In the genomic region with DNA sequence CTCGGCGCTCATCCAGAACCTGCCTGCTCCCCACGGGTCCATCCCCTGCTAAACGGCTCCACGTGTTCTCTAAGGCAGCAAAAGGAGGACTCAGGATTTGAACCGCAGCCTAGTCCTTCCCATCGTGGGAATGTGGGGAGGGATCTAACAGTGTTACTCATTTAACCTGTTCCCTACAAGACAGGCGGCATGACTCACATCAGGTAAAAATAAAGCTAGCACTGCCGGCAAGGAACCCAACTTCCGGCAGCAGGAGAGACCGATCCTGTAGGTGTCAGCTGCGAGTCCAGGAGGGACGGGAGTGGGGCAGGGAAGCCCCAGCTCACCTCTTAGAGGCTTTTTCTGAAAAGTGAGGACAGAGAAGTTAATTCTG, we compare ENCODE assay signal across 8 mouse cellular contexts. TPM values are rescaled to one million over a fixed set of nuclear protein-coding genes. Genes with fewer than 3 reads are reported as not detected.
DNase-seq lines count a peak whose midpoint lies in the region; ATAC-seq and TF ChIP-seq lines count a peak whose summit lies in the region.

No protein-coding gene starts in this region.

- H3K27me3 ChIP-seq in forebrain, embryonic 10.5 days (ENCODE audit: poor library complexity, severe bottlenecking), result peaks cover 41% of the 10 kb centered on the region
- H3K27me3 ChIP-seq in intestine, embryonic 14.5 days (replicated peaks; ENCODE audit: control insufficient read depth, insufficient read depth, low read length), result no peaks in the 10 kb centered on the region
- H3K27me3 ChIP-seq in liver, embryonic 12.5 days (replicated peaks), result peaks cover 25% of the 10 kb centered on the region; the same call in 1 of the 2 replicates
- peaks cover 7% of the 10 kb centered on the region; the same call in 1 of the 2 replicates for H3K27me3 ChIP-seq in neural tube, embryonic 12.5 days (replicated peaks)

- peaks cover 31% of the 10 kb centered on the region for H3K4me1 ChIP-seq in forebrain, embryonic 10.5 days
- H3K4me1 ChIP-seq in intestine, embryonic 14.5 days (replicated peaks; ENCODE audit: control insufficient read depth, insufficient read depth, low read length), result no peaks in the 10 kb centered on the region
- peaks cover 18% of the 10 kb centered on the region for H3K4me1 ChIP-seq in liver, embryonic 12.5 days
- no peaks in the 10 kb centered on the region for H3K4me1 ChIP-seq in neural tube, embryonic 12.5 days

- DNase-seq in layer of hippocampus, adult 2 months (ENCODE audit: low spot score in 2 of 2), result peak; percentile 19 to 24
- DNase-seq in layer of hippocampus, postnatal 10 days (ENCODE audit: low spot score in 2 of 2), result no peak
- DNase-seq in forebrain, embryonic 10.5 days (ENCODE audit: extremely low spot score, low spot score), result no peak
- peak; percentile 74 for DNase-seq in intestine, embryonic 14.5 days (ENCODE audit: low spot score)
- DNase-seq in cerebellum, adult 11-12 months, result no peak

- H3K9ac ChIP-seq in intestine, embryonic 14.5 days (ENCODE audit: low read length), result no peak overlapping the region; the same call in 1 of the 2 replicates
- H3K9ac ChIP-seq in liver, embryonic 12.5 days, result 0 out of 2 replicates have a peak overlapping the region, but pooled peaks have one; percentile 9
- no peak overlapping the region; the same call in 1 of the 2 replicates for H3K9ac ChIP-seq in neural tube, embryonic 12.5 days

- peak overlapping the region; percentile 20 for H3K4me3 ChIP-seq in layer of hippocampus, adult 2 months
- peak overlapping the region; percentile 50 for H3K4me3 ChIP-seq in forebrain, embryonic 10.5 days
- peak overlapping the region; percentile 28 for H3K4me3 ChIP-seq in intestine, embryonic 14.5 days (ENCODE audit: low read depth, low read length)
- H3K4me3 ChIP-seq in liver, embryonic 12.5 days, result peak overlapping the region; percentile 43
- H3K4me3 ChIP-seq in neural tube, embryonic 12.5 days, result 0 out of 2 replicates have a peak overlapping the region, but pooled peaks have one; percentile 8

- ATAC-seq in intestine, embryonic 14.5 days (replicated peaks; ENCODE audit: low FRiP score, low TSS enrichment, low read depth), result peak; percentile 45
- 0 out of 2 replicates have a peak, but pooled peaks have one; percentile 13 for ATAC-seq in liver, embryonic 12.5 days
- no peak for ATAC-seq in neural tube, embryonic 12.5 days (ENCODE audit: low FRiP score, low read depth)
- no peak for ATAC-seq in megakaryocyte-erythroid progenitor cell, adult 5-6 weeks (replicated peaks; ENCODE audit: low FRiP score, low TSS enrichment, poor library complexity, severe bottlenecking)

- H3K4me2 ChIP-seq in intestine, embryonic 14.5 days (ENCODE audit: low read length), result peak overlapping the region; percentile 52
- peak overlapping the region; percentile 66 for H3K4me2 ChIP-seq in liver, embryonic 12.5 days
- peak overlapping the region; percentile 56 for H3K4me2 ChIP-seq in neural tube, embryonic 12.5 days (replicated peaks)

- 19% methylated on average over 13 of the region's 13 CpGs for WGBS in forebrain, embryonic 10.5 days
- WGBS in intestine, embryonic 14.5 days, result 12% methylated on average over 13 of the region's 13 CpGs
- WGBS in liver, embryonic 12.5 days (ENCODE audit: insufficient replicate concordance), result 14% methylated on average over 13 of the region's 13 CpGs
- 31% methylated on average over 13 of the region's 13 CpGs for WGBS in neural tube, embryonic 12.5 days

- no peaks in the 10 kb centered on the region for H3K36me3 ChIP-seq in forebrain, embryonic 10.5 days (replicated peaks)
- H3K36me3 ChIP-seq in intestine, embryonic 14.5 days (ENCODE audit: control insufficient read depth, insufficient read depth, low read length), result no peaks in the 10 kb centered on the region
- no peaks in the 10 kb centered on the region for H3K36me3 ChIP-seq in liver, embryonic 12.5 days
- H3K36me3 ChIP-seq in neural tube, embryonic 12.5 days, result no peaks in the 10 kb centered on the region

- H3K27ac ChIP-seq in layer of hippocampus, adult 2 months, result peak overlapping the region; percentile 78
- 0 out of 2 replicates have a peak overlapping the region, but pooled peaks have one; percentile 48 for H3K27ac ChIP-seq in forebrain, embryonic 10.5 days
- peak overlapping the region; percentile 58 for H3K27ac ChIP-seq in intestine, embryonic 14.5 days (ENCODE audit: low read depth)
- H3K27ac ChIP-seq in liver, embryonic 12.5 days, result no peak overlapping the region
- H3K27ac ChIP-seq in neural tube, embryonic 12.5 days, result no peak overlapping the region

- peaks cover 3% of the 10 kb centered on the region for H3K9me3 ChIP-seq in forebrain, embryonic 10.5 days
- H3K9me3 ChIP-seq in intestine, embryonic 14.5 days (ENCODE audit: control insufficient read depth, low read length), result no peaks in the 10 kb centered on the region
- peaks cover 2% of the 10 kb centered on the region; the same call in 1 of the 2 replicates for H3K9me3 ChIP-seq in liver, embryonic 12.5 days (replicated peaks)
- no peaks in the 10 kb centered on the region for H3K9me3 ChIP-seq in neural tube, embryonic 12.5 days

- TF ChIP-seq CTCF in layer of hippocampus, adult 2 months (conservative IDR thresholded peaks at IDR 0.05), result no peak

RNA-seq across cellular contexts. Expression of a gene that starts 0.7 kb away (rescaled TPM):
- 1 to 10 TPM; 5.7 to 6.1 TPM for total RNA-seq in layer of hippocampus, adult 2 months (2021)
- total RNA-seq in layer of hippocampus, postnatal 10 days (2021), result 1 to 10 TPM in 1 of 2 experiments, under 1 TPM in 1; 0.58 to 1.2 TPM
- 0.68 and 0.76 TPM in 2 replicates for polyA plus RNA-seq in forebrain, embryonic 10.5 days (2016; fragmentation: Nextera tagmentation; extraction: Ambion mirVana)
- polyA plus RNA-seq in intestine, embryonic 14.5 days (2014; fragmentation: Nextera tagmentation; extraction: Ambion mirVana), result 8.5 and 9.3 TPM in 2 replicates
- 0.23 and 0.54 TPM in 2 replicates for polyA plus RNA-seq in liver, embryonic 12.5 days (2016; fragmentation: Nextera tagmentation; extraction: Ambion mirVana)
- 0.23 TPM in 1 of 2 replicates, not detected in the other for polyA plus RNA-seq in neural tube, embryonic 12.5 days (2016; fragmentation: Nextera tagmentation; extraction: Ambion mirVana)
- total RNA-seq in megakaryocyte-erythroid progenitor cell, adult 5-6 weeks (2014; fragmentation: Nextera tagmentation), result not detected in 2 replicates
- total RNA-seq in megakaryocyte-erythroid progenitor cell, adult 5-6 weeks (2017), result not detected in 2 replicates

RNA-seq across cellular contexts. Expression of a gene that starts 16.3 kb away (rescaled TPM):
- not detected for total RNA-seq in layer of hippocampus, adult 2 months (2021)
- not detected for total RNA-seq in layer of hippocampus, postnatal 10 days (2021)
- 1.1 and 2.1 TPM in 2 replicates for polyA plus RNA-seq in forebrain, embryonic 10.5 days (2016; fragmentation: Nextera tagmentation; extraction: Ambion mirVana)
- 35.7 and 46.4 TPM in 2 replicates for polyA plus RNA-seq in intestine, embryonic 14.5 days (2014; fragmentation: Nextera tagmentation; extraction: Ambion mirVana)
- 4.5 and 4.9 TPM in 2 replicates for polyA plus RNA-seq in liver, embryonic 12.5 days (2016; fragmentation: Nextera tagmentation; extraction: Ambion mirVana)
- polyA plus RNA-seq in neural tube, embryonic 12.5 days (2016; fragmentation: Nextera tagmentation; extraction: Ambion mirVana), result 0.56 TPM in 1 of 2 replicates, not detected in the other
- not detected in 2 replicates for total RNA-seq in megakaryocyte-erythroid progenitor cell, adult 5-6 weeks (2014; fragmentation: Nextera tagmentation)
- total RNA-seq in megakaryocyte-erythroid progenitor cell, adult 5-6 weeks (2017), result not detected in 2 replicates

RNA-seq across cellular contexts. Expression of a gene that starts 53.3 kb away (rescaled TPM):
- total RNA-seq in layer of hippocampus, adult 2 months (2021), result 1 to 10 TPM; 7.0 to 9.3 TPM
- 10 to 100 TPM; 15.3 to 16.2 TPM for total RNA-seq in layer of hippocampus, postnatal 10 days (2021)
- 12.8 and 13.6 TPM in 2 replicates for polyA plus RNA-seq in forebrain, embryonic 10.5 days (2016; fragmentation: Nextera tagmentation; extraction: Ambion mirVana)
- 17.2 and 18.8 TPM in 2 replicates for polyA plus RNA-seq in intestine, embryonic 14.5 days (2014; fragmentation: Nextera tagmentation; extraction: Ambion mirVana)
- 11.0 and 11.3 TPM in 2 replicates for polyA plus RNA-seq in liver, embryonic 12.5 days (2016; fragmentation: Nextera tagmentation; extraction: Ambion mirVana)
- polyA plus RNA-seq in neural tube, embryonic 12.5 days (2016; fragmentation: Nextera tagmentation; extraction: Ambion mirVana), result 23.2 and 23.5 TPM in 2 replicates
- total RNA-seq in megakaryocyte-erythroid progenitor cell, adult 5-6 weeks (2014; fragmentation: Nextera tagmentation), result 0.99 TPM in 1 of 2 replicates, not detected in the other
- 1.3 and 2.5 TPM in 2 replicates for total RNA-seq in megakaryocyte-erythroid progenitor cell, adult 5-6 weeks (2017)

Comparison
In these comparisons a context has a peak if more than half of its experiments do, and no peak if none do; other contexts are left out.
1. DNase-seq: peak in layer of hippocampus, adult 2 months (2 of 2) and intestine, embryonic 14.5 days (single experiment); none in layer of hippocampus, postnatal 10 days (0 of 2), forebrain, embryonic 10.5 days (single experiment) and cerebellum, adult 11-12 months (single experiment).
2. H3K27ac ChIP-seq: peak in layer of hippocampus, adult 2 months (single experiment), forebrain, embryonic 10.5 days (single experiment) and intestine, embryonic 14.5 days (single experiment); none in liver, embryonic 12.5 days (single experiment) and neural tube, embryonic 12.5 days (single experiment).
3. ATAC-seq: peak in intestine, embryonic 14.5 days (single experiment) and liver, embryonic 12.5 days (single experiment); none in neural tube, embryonic 12.5 days (single experiment) and megakaryocyte-erythroid progenitor cell, adult 5-6 weeks (single experiment).
4. Peak in every context shown above with its lines, with median percentiles within 50 percentile points of each other: H3K4me3 ChIP-seq and H3K4me2 ChIP-seq.